Mouse (Mus musculus) small intestine, adult 2 months (tissue): ENCODE results near the gene Vmn1r221. TPM values are rescaled to one million over a fixed set of nuclear protein-coding genes. Genes with fewer than 3 reads are reported as not detected.
"Not testable (repeated sequence)": the region's sequence is repeated elsewhere in the genome, so short reads cannot be mapped to it uniquely, and the experiment has no call there.

Source experiments
- H3K27ac ChIP-seq: fragments of 200-500 bp; 2 replicates; pipeline ENCODE4 v1.5.1; 2012; ENCODE audit warnings: low read depth, low read length, control low read depth, inconsistent platforms; ENCODE audit not compliant: insufficient read depth
- H3K27me3 ChIP-seq: fragments of 200-500 bp; 2 replicates; pipeline ENCODE4 v1.6.1; 2012; ENCODE audit warnings: mild to moderate bottlenecking, moderate library complexity, low read length, inconsistent platforms; ENCODE audit not compliant: control insufficient read depth, insufficient read depth
- H3K36me3 ChIP-seq: fragments of 200-500 bp; 2 replicates; pipeline ENCODE4 v1.6.1; 2012; ENCODE audit warnings: mild to moderate bottlenecking, low read length, control low read depth, inconsistent platforms; ENCODE audit not compliant: control insufficient read depth, insufficient read depth
- H3K4me1 ChIP-seq: fragments of 200-500 bp; 2 replicates; pipeline ENCODE4 v1.6.1; 2012; ENCODE audit warnings: low read length, inconsistent platforms, mixed read lengths; ENCODE audit not compliant: control insufficient read depth, insufficient read depth, insufficient read length
- H3K4me3 ChIP-seq: fragments of 200-500 bp; 2 replicates; pipeline ENCODE4 v1.5.1; 2012; ENCODE audit warnings: low read depth, mild to moderate bottlenecking, control low read depth, inconsistent platforms, low read length, moderate library complexity
- CTCF ChIP-seq: fragments of 200-500 bp; IDR thresholded peaks from 2 replicates; pipeline ENCODE4 v1.5.1; 2012; ENCODE audit warnings: low read depth, mild to moderate bottlenecking, control low read depth, inconsistent platforms, low read length, moderate library complexity, mixed read lengths; ENCODE audit not compliant: insufficient replicate concordance, insufficient read length; ENCODE audit errors: extremely low read depth
- POLR2A ChIP-seq: fragments of 200-500 bp; IDR thresholded peaks from 2 replicates; pipeline ENCODE4 v1.6.1; 2012; ENCODE audit warnings: low read depth, mild to moderate bottlenecking, control low read depth, inconsistent platforms, low read length, moderate library complexity
- WGBS: fragments of 180-500 bp; shearing (Covaris S2); methylation state at CpG from one replicate; pipeline ENCODE4 v1.1.7; 2018; 5-methylcytosine and 5-hydroxymethylcytosine counted together
- polyA plus RNA-seq: library from polyadenylated mRNA; depleted of rRNA; stranded (reverse); fragments of >200 nt; gene quantifications from 2 replicates; pipeline ENCODE4 v1.2.3, GENCODE M21; 2012; rRNA removed

Vmn1r221 gene
- polyA plus RNA-seq = not detected in 2 replicates

- H3K36me3 ChIP-seq, H3K27ac ChIP-seq: not testable (repeated sequence)
- 73% methylated on average over 2 of the region's 2 CpGs for WGBS
Measured at GRCm38 (mm10) chr13:23213827-23214226, at the start of gene Vmn1r221. TSS of gene Vmn1r221 (plus strand) at chr13:23214127.

GRCm38 (mm10) chr13:23166471-23166870 lies 47.5 kb upstream of the Vmn1r221 start:
- not testable (repeated sequence) for H3K4me3 ChIP-seq, H3K27me3 ChIP-seq, H3K36me3 ChIP-seq, H3K4me1 ChIP-seq, H3K27ac ChIP-seq
- WGBS = 85% methylated on average over 4 of the region's 4 CpGs

More at GRCm38 (mm10) chr13:23213827-23214226, at the start of gene Vmn1r221:
- not testable (repeated sequence) for H3K4me1 ChIP-seq, H3K4me3 ChIP-seq, H3K27me3 ChIP-seq

GRCm38 (mm10) chr13:23187875-23188274 lies 26.1 kb upstream of the Vmn1r221 start, which contains the start of gene Vmn1r220:
TSS of gene Vmn1r220 (minus strand) at chr13:23187975.
- Histone ChIP-seq H3K27ac (no peak within 1 kb of the TSS), H3K4me3 (no peak within 1 kb of the TSS), H3K27me3 (no peaks in the 10 kb centered on the region), H3K36me3 (no peaks in the 10 kb centered on the region), H3K4me1 (no peaks in the 10 kb centered on the region)
- 86% methylated on average over 2 of the region's 2 CpGs for WGBS
- TF ChIP-seq CTCF = no peak
- no peak for TF ChIP-seq POLR2A

- not testable (repeated sequence) for H3K27me3 ChIP-seq, H3K4me1 ChIP-seq, H3K36me3 ChIP-seq, H3K4me3 ChIP-seq, H3K27ac ChIP-seq
- WGBS = 62% methylated on average over 1 of the region's 1 CpGs
Measured at GRCm38 (mm10) chr13:23203885-23204284, 10.0 kb upstream of the Vmn1r221 start.

GRCm38 (mm10) chr13:23235847-23236246 lies 21.9 kb downstream of the Vmn1r221 start, which contains the start of gene Vmn1r222:
TSS of gene Vmn1r222 (minus strand) at chr13:23235947.
- not testable (repeated sequence) for H3K4me3 ChIP-seq, H3K27me3 ChIP-seq, H3K27ac ChIP-seq, H3K36me3 ChIP-seq, H3K4me1 ChIP-seq

- not testable (repeated sequence) for H3K4me1 ChIP-seq, H3K27me3 ChIP-seq, H3K4me3 ChIP-seq, H3K27ac ChIP-seq, H3K36me3 ChIP-seq
- 84% methylated on average over 1 of the region's 1 CpGs for WGBS
Measured at GRCm38 (mm10) chr13:23246834-23247233, 32.9 kb downstream of the Vmn1r221 start, which contains the start of gene Vmn1r223. TSS of gene Vmn1r223 (plus strand) at chr13:23247134.

- 82% methylated on average over 2 of the region's 2 CpGs for WGBS
- TF ChIP-seq CTCF = no peak
- TF ChIP-seq POLR2A = no peak
- H3K4me1 ChIP-seq = no peaks in the 10 kb centered on the region
- H3K36me3 ChIP-seq = no peaks in the 10 kb centered on the region
- H3K27me3 ChIP-seq = no peaks in the 10 kb centered on the region
- no peak overlapping the region for H3K4me3 ChIP-seq
- H3K27ac ChIP-seq = no peak overlapping the region
Measured at GRCm38 (mm10) chr13:23258546-23259048, 44.7 kb downstream of the Vmn1r221 start.

- not testable (repeated sequence) for H3K27me3 ChIP-seq, H3K36me3 ChIP-seq, H3K4me3 ChIP-seq, H3K4me1 ChIP-seq, H3K27ac ChIP-seq
- WGBS = 40% methylated on average over 3 of the region's 3 CpGs
Measured at GRCm38 (mm10) chr13:23268606-23269005, 54.7 kb downstream of the Vmn1r221 start.

- not testable (repeated sequence) for H3K4me1 ChIP-seq, H3K36me3 ChIP-seq, H3K4me3 ChIP-seq, H3K27me3 ChIP-seq, H3K27ac ChIP-seq
- 45% methylated on average over 4 of the region's 4 CpGs for WGBS
Measured at GRCm38 (mm10) chr13:23269127-23269526, 55.2 kb downstream of the Vmn1r221 start.
